Mouse (Mus musculus) cortical plate, adult 2 months (tissue): ENCODE data around the gene Chp1.

Experiments used
- CTCF ChIP-seq: fragments of 200-500 bp; IDR thresholded peaks from 2 replicates; pipeline ENCODE4 v1.5.1; 2011; ENCODE audit warnings: mild to moderate bottlenecking, control low read depth, low read length; ENCODE audit not compliant: insufficient read depth; ENCODE audit errors: extremely low read depth
- POLR2A ChIP-seq: fragments of 200-500 bp; IDR thresholded peaks from 2 replicates; pipeline ENCODE4 v1.6.1; 2011; ENCODE audit warnings: mild to moderate bottlenecking, low read length, control low read depth; ENCODE audit not compliant: insufficient read depth; ENCODE audit errors: extremely low read depth

- TF ChIP-seq CTCF (no peak), POLR2A (no peak; the same call in 1 of the 2 replicates)
Observed at GRCm38 (mm10) chr2:119547522-119548370, at the start of gene Chp1, which contains the start of gene Exd1.
